ENCODE assay signal across 22 mouse cellular contexts in genomic region chr3:108105281-108105680, GRCm38 (mm10). TPM values are rescaled to one million over a fixed set of nuclear protein-coding genes. Genes with fewer than 3 reads are reported as not detected.
DNase-seq lines count a peak whose midpoint lies in the region; ATAC-seq lines count a peak whose summit lies in the region.
"Had no signal": no experiment of that assay in that cellular context is flagged by ENCODE, and none has a peak within 500 bp of the region (broad histone marks: within the 10 kb centered on the region; RNA-seq: fewer than 3 reads in every experiment).

No protein-coding gene starts in this region.

- H3K9ac ChIP-seq in heart, embryonic 12.5 days = no peak overlapping the region
- H3K9ac ChIP-seq in intestine, embryonic 14.5 days (ENCODE audit: low read length) = no peak overlapping the region
- H3K9ac ChIP-seq in intestine, embryonic 16.5 days (ENCODE audit: low read depth, low read length) = no peak overlapping the region
- H3K9ac ChIP-seq in liver, embryonic 12.5 days = peak overlapping the region; percentile 40; the same call in 1 of the 2 replicates
- H3K9ac ChIP-seq: forebrain, embryonic 12.5 days; kidney, embryonic 15.5 days had no signal

- DNase-seq in heart, adult 18-20 months = no peak
- peak; percentile 47 for DNase-seq in intestine, embryonic 14.5 days (ENCODE audit: low spot score)
- DNase-seq in cerebellum, adult 11-12 months = no peak
- DNase-seq in right cerebral cortex, adult 2 months (ENCODE audit: low spot score in 2 of 2) = no peak
- DNase-seq: adrenal gland, postnatal 36 days; cerebellum, adult 2 months; gastrocnemius, postnatal 36 days; lung, adult 18-20 months; lung, postnatal 14 days; right cerebral cortex, postnatal 4 days; thymus, postnatal 14 days had no signal

- no peak overlapping the region for H3K4me3 ChIP-seq in heart, embryonic 12.5 days
- H3K4me3 ChIP-seq in intestine, embryonic 14.5 days (ENCODE audit: low read depth, low read length) = no peak overlapping the region
- H3K4me3 ChIP-seq in intestine, embryonic 16.5 days (ENCODE audit: low read length) = no peak overlapping the region
- H3K4me3 ChIP-seq in liver, embryonic 12.5 days = no peak overlapping the region
- H3K4me3 ChIP-seq: embryonic facial prominence, embryonic 10.5 days; forebrain, embryonic 12.5 days; kidney, embryonic 15.5 days; limb, embryonic 10.5 days had no signal

- WGBS in heart, embryonic 12.5 days = 6% methylated on average over 3 of the region's 3 CpGs
- 85% methylated on average over 3 of the region's 3 CpGs for WGBS in intestine, embryonic 14.5 days
- 82% methylated on average over 3 of the region's 3 CpGs for WGBS in intestine, embryonic 16.5 days
- 23% methylated on average over 3 of the region's 3 CpGs for WGBS in liver, embryonic 12.5 days (ENCODE audit: insufficient replicate concordance)

- no peaks in the 10 kb centered on the region for H3K27me3 ChIP-seq in heart, embryonic 12.5 days (replicated peaks)
- H3K27me3 ChIP-seq in intestine, embryonic 14.5 days (replicated peaks; ENCODE audit: control insufficient read depth, insufficient read depth, low read length) = no peaks in the 10 kb centered on the region
- no peaks in the 10 kb centered on the region for H3K27me3 ChIP-seq in intestine, embryonic 16.5 days (replicated peaks; ENCODE audit: control insufficient read depth, insufficient read depth, low read length)
- H3K27me3 ChIP-seq in liver, embryonic 12.5 days (replicated peaks) = no peaks in the 10 kb centered on the region
- H3K27me3 ChIP-seq: CH12.LX; forebrain, embryonic 12.5 days; kidney, embryonic 15.5 days had no signal

- ATAC-seq in heart, embryonic 12.5 days (ENCODE audit: insufficient number of reproducible peaks, low FRiP score) = peak; percentile 86
- no peak for ATAC-seq in intestine, embryonic 14.5 days (replicated peaks; ENCODE audit: low FRiP score, low TSS enrichment, low read depth)
- no peak for ATAC-seq in intestine, embryonic 16.5 days
- ATAC-seq in liver, embryonic 12.5 days = peak; percentile 95
- ATAC-seq in megakaryocyte-erythroid progenitor cell, adult 5-6 weeks (replicated peaks; ENCODE audit: low FRiP score, low TSS enrichment, poor library complexity, severe bottlenecking) = peak; percentile 81
- ATAC-seq: inflammation-experienced regulatory T-cells, adult 6 months had no signal

- H3K4me2 ChIP-seq in heart, embryonic 12.5 days = no peak overlapping the region
- no peak overlapping the region for H3K4me2 ChIP-seq in intestine, embryonic 14.5 days (ENCODE audit: low read length)
- no peak overlapping the region for H3K4me2 ChIP-seq in intestine, embryonic 16.5 days (ENCODE audit: low read depth, low read length)
- H3K4me2 ChIP-seq in liver, embryonic 12.5 days = peak overlapping the region; percentile 39
- H3K4me2 ChIP-seq: forebrain, embryonic 12.5 days; kidney, embryonic 15.5 days had no signal

- peaks cover 24% of the 10 kb centered on the region for H3K36me3 ChIP-seq in heart, embryonic 12.5 days
- peaks cover 53% of the 10 kb centered on the region for H3K36me3 ChIP-seq in intestine, embryonic 14.5 days (ENCODE audit: control insufficient read depth, insufficient read depth, low read length)
- H3K36me3 ChIP-seq in intestine, embryonic 16.5 days (ENCODE audit: control insufficient read depth, insufficient read depth, low read length) = peaks cover 8% of the 10 kb centered on the region; the same call in 1 of the 2 replicates
- peaks cover 55% of the 10 kb centered on the region for H3K36me3 ChIP-seq in liver, embryonic 12.5 days

- no peaks in the 10 kb centered on the region for H3K9me3 ChIP-seq in heart, embryonic 12.5 days (replicated peaks)
- H3K9me3 ChIP-seq in intestine, embryonic 14.5 days (ENCODE audit: control insufficient read depth, low read length) = no peaks in the 10 kb centered on the region
- no peaks in the 10 kb centered on the region for H3K9me3 ChIP-seq in intestine, embryonic 16.5 days (ENCODE audit: control insufficient read depth, low read length)
- H3K9me3 ChIP-seq in liver, embryonic 12.5 days (replicated peaks) = no peaks in the 10 kb centered on the region
- H3K9me3 ChIP-seq: embryonic facial prominence, embryonic 10.5 days; forebrain, embryonic 12.5 days; kidney, embryonic 15.5 days; limb, embryonic 10.5 days had no signal

- H3K27ac ChIP-seq in heart, embryonic 12.5 days (ENCODE audit: poor library complexity, severe bottlenecking) = peak overlapping the region; percentile 27
- H3K27ac ChIP-seq in intestine, embryonic 14.5 days (ENCODE audit: low read depth) = no peak overlapping the region
- H3K27ac ChIP-seq in intestine, embryonic 16.5 days (ENCODE audit: low read length) = no peak overlapping the region
- peak overlapping the region; percentile 49 for H3K27ac ChIP-seq in liver, embryonic 12.5 days
- H3K27ac ChIP-seq: embryonic facial prominence, embryonic 10.5 days; forebrain, embryonic 12.5 days; kidney, embryonic 15.5 days; limb, embryonic 10.5 days had no signal

- peaks cover 24% of the 10 kb centered on the region for H3K4me1 ChIP-seq in heart, embryonic 12.5 days (replicated peaks)
- no peaks in the 10 kb centered on the region for H3K4me1 ChIP-seq in intestine, embryonic 14.5 days (replicated peaks; ENCODE audit: control insufficient read depth, insufficient read depth, low read length)
- H3K4me1 ChIP-seq in intestine, embryonic 16.5 days (ENCODE audit: control insufficient read depth, insufficient read depth, low read length) = no peaks in the 10 kb centered on the region
- H3K4me1 ChIP-seq in liver, embryonic 12.5 days = peaks cover 51% of the 10 kb centered on the region
- H3K4me1 ChIP-seq: embryonic facial prominence, embryonic 10.5 days; kidney, embryonic 15.5 days; limb, embryonic 10.5 days had no signal

RNA-seq across cellular contexts. Expression of gene Gnat2, which starts 12.7 kb away (rescaled TPM):
- polyA plus RNA-seq in heart, embryonic 12.5 days (2016; fragmentation: Nextera tagmentation; extraction: Ambion mirVana) = 0.54 and 0.98 TPM in 2 replicates
- under 1 TPM in 1 of 2 experiments, not detected in 1; 0.18 TPM for total RNA-seq in heart, adult 18-20 months (2021)
- polyA plus RNA-seq in intestine, embryonic 14.5 days (2014; fragmentation: Nextera tagmentation; extraction: Ambion mirVana) = 0.93 and 1.6 TPM in 2 replicates
- polyA plus RNA-seq in intestine, embryonic 16.5 days (2015; fragmentation: Nextera tagmentation; extraction: Ambion mirVana) = 1.9 and 2.7 TPM in 2 replicates
- 2.7 and 3.3 TPM in 2 replicates for polyA plus RNA-seq in liver, embryonic 12.5 days (2016; fragmentation: Nextera tagmentation; extraction: Ambion mirVana)
- total RNA-seq in megakaryocyte-erythroid progenitor cell, adult 5-6 weeks (2014; fragmentation: Nextera tagmentation) = 0.64 TPM in 1 of 2 replicates, not detected in the other
- 1.7 TPM in 1 of 2 replicates, not detected in the other for total RNA-seq in megakaryocyte-erythroid progenitor cell, adult 5-6 weeks (2017)
- total RNA-seq: layer of hippocampus, postnatal 10 days had no signal
- polyA plus RNA-seq: inflammation-experienced regulatory T-cells, adult 6 months had no signal

RNA-seq across cellular contexts. Expression of gene Ampd2, which starts 18.8 kb away (rescaled TPM):
- 40.0 and 41.6 TPM in 2 replicates for polyA plus RNA-seq in heart, embryonic 12.5 days (2016; fragmentation: Nextera tagmentation; extraction: Ambion mirVana)
- total RNA-seq in heart, adult 18-20 months (2021) = 1 to 10 TPM; 4.6 to 5.8 TPM
- polyA plus RNA-seq in intestine, embryonic 14.5 days (2014; fragmentation: Nextera tagmentation; extraction: Ambion mirVana) = 38.6 and 42.2 TPM in 2 replicates
- polyA plus RNA-seq in intestine, embryonic 16.5 days (2015; fragmentation: Nextera tagmentation; extraction: Ambion mirVana) = 46.9 and 48.9 TPM in 2 replicates
- 77.4 and 80.6 TPM in 2 replicates for polyA plus RNA-seq in liver, embryonic 12.5 days (2016; fragmentation: Nextera tagmentation; extraction: Ambion mirVana)
- total RNA-seq in megakaryocyte-erythroid progenitor cell, adult 5-6 weeks (2014; fragmentation: Nextera tagmentation) = 56.9 and 63.8 TPM in 2 replicates
- 23.8 and 41.6 TPM in 2 replicates for total RNA-seq in megakaryocyte-erythroid progenitor cell, adult 5-6 weeks (2017)

RNA-seq across cellular contexts. Expression of gene Gnai3, which starts 40.7 kb away (rescaled TPM):
- 94.9 and 97.0 TPM in 2 replicates for polyA plus RNA-seq in heart, embryonic 12.5 days (2016; fragmentation: Nextera tagmentation; extraction: Ambion mirVana)
- 10 to 100 TPM; 18.9 to 19.7 TPM for total RNA-seq in heart, adult 18-20 months (2021)
- polyA plus RNA-seq in intestine, embryonic 14.5 days (2014; fragmentation: Nextera tagmentation; extraction: Ambion mirVana) = 171 and 182 TPM in 2 replicates
- polyA plus RNA-seq in intestine, embryonic 16.5 days (2015; fragmentation: Nextera tagmentation; extraction: Ambion mirVana) = 168 and 170 TPM in 2 replicates
- 89.0 and 91.7 TPM in 2 replicates for polyA plus RNA-seq in liver, embryonic 12.5 days (2016; fragmentation: Nextera tagmentation; extraction: Ambion mirVana)
- 59.5 and 66.7 TPM in 2 replicates for total RNA-seq in megakaryocyte-erythroid progenitor cell, adult 5-6 weeks (2014; fragmentation: Nextera tagmentation)
- total RNA-seq in megakaryocyte-erythroid progenitor cell, adult 5-6 weeks (2017) = 114 and 126 TPM in 2 replicates

RNA-seq across cellular contexts. Expression of gene Gpr61, which starts 49.4 kb away (rescaled TPM):
- polyA plus RNA-seq in heart, embryonic 12.5 days (2016; fragmentation: Nextera tagmentation; extraction: Ambion mirVana) = 0.19 and 0.27 TPM in 2 replicates
- total RNA-seq in heart, adult 18-20 months (2021) = not detected
- polyA plus RNA-seq in intestine, embryonic 14.5 days (2014; fragmentation: Nextera tagmentation; extraction: Ambion mirVana) = 0.04 and 0.26 TPM in 2 replicates
- 0.11 and 0.13 TPM in 2 replicates for polyA plus RNA-seq in intestine, embryonic 16.5 days (2015; fragmentation: Nextera tagmentation; extraction: Ambion mirVana)
- 0.04 TPM in 1 of 2 replicates, not detected in the other for polyA plus RNA-seq in liver, embryonic 12.5 days (2016; fragmentation: Nextera tagmentation; extraction: Ambion mirVana)
- total RNA-seq in megakaryocyte-erythroid progenitor cell, adult 5-6 weeks (2014; fragmentation: Nextera tagmentation) = not detected in 2 replicates
- not detected in 2 replicates for total RNA-seq in megakaryocyte-erythroid progenitor cell, adult 5-6 weeks (2017)
- total RNA-seq: CH12.LX; gastrocnemius, postnatal 36 days had no signal
- polyA plus RNA-seq: inflammation-experienced regulatory T-cells, adult 6 months had no signal

Comparison
In these comparisons a context has a peak if more than half of its experiments do, and no peak if none do; other contexts are left out.
1. ATAC-seq: peak in heart, embryonic 12.5 days (single experiment), liver, embryonic 12.5 days (single experiment) and megakaryocyte-erythroid progenitor cell, adult 5-6 weeks (single experiment); none in intestine, embryonic 14.5 days (single experiment) and intestine, embryonic 16.5 days (single experiment).
2. H3K27ac ChIP-seq: peak in heart, embryonic 12.5 days (single experiment) and liver, embryonic 12.5 days (single experiment); none in intestine, embryonic 14.5 days (single experiment) and intestine, embryonic 16.5 days (single experiment).